Mouse (Mus musculus) brain, embryonic 14.5 days (tissue): Measurements from ENCODE around the gene Smoc1.

Experiments used
- CTCF ChIP-seq: fragments of 200-500 bp; IDR thresholded peaks from 2 replicates; pipeline ENCODE4 v1.5.1; 2012; ENCODE audit warnings: inconsistent platforms, mild to moderate bottlenecking, moderate library complexity, borderline replicate concordance; ENCODE audit not compliant: insufficient read depth, insufficient read length; ENCODE audit errors: extremely low read depth
- POLR2A ChIP-seq: fragments of 200-500 bp; IDR thresholded peaks from 2 replicates; pipeline ENCODE4 v1.6.1; 2012; ENCODE audit warnings: mild to moderate bottlenecking, inconsistent platforms, borderline replicate concordance; ENCODE audit not compliant: poor library complexity, insufficient read depth, insufficient read length, severe bottlenecking; ENCODE audit errors: extremely low read depth

DNA sequence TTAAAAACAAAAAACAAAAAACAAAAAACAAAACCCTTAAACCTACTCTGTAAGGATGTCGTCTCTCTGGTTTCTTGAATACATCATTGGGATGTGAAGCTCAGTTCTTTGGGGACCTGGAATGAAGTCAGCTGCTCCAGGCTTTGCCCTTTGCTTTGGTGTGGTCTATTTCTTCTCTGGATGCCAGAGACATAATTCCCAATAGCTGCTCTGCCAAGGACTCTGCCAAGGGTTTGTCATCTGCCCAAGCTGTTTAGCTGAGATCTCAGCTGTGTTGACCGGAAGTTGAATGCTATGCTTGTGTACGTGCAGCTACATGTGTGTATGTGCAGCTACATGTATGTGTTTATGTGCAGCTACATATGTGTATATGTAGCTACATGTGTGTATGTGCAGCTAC is 83.4 kb downstream of the Smoc1 start:
- TF ChIP-seq POLR2A (no peak), CTCF (no peak)
